Mouse (Mus musculus) Patski (cell line): ENCODE measurements around the gene Dtx4. TPM values are rescaled to one million over a fixed set of nuclear protein-coding genes. Genes with fewer than 3 reads are reported as not detected.
A peak's percentile ranks its signal among the peaks of the same experiment; 100 is the strongest.

Source experiments
- ATAC-seq: fragments of 100-300 bp; one replicate; pipeline ENCODE4 v1.8.0; 2021
- CTCF ChIA-PET: fragments of 350-600 bp; sonication (Branson Sonifier 250); formaldehyde crosslinking; loops from one replicate; lab custom pipeline; 2022; ENCODE audit warnings: inconsistent platforms; lab: Charles Lee
- POLR2A ChIA-PET: fragments of 350-600 bp; sonication (Branson Sonifier 250); formaldehyde crosslinking; loops from one replicate; lab custom pipeline; 2022; ENCODE audit warnings: antibody characterized with exemption, inconsistent platforms; lab: Charles Lee
- DNase-seq: peaks from one replicate; pipeline ENCODE4 v3.0.0-alpha.2; 2011; ENCODE audit warnings: low read depth, low spot score
- H3K27me3 ChIP-seq: fragments of 371-371 bp; one replicate; pipeline ENCODE4 v1.5.1; 2021
- CTCF ChIP-seq: fragments of 100-300 bp; IDR thresholded peaks from one replicate; pipeline ENCODE4 v1.5.1; 2021
- in situ Hi-C: fragments of 300-500 bp; cut with MboI; formaldehyde crosslinking; loops from 3 replicates; pipeline ENCODE4 v1.11.1; 2018; ENCODE audit warnings: low pct_unique_long_range_greater_than_20kb, mixed read lengths
- polyA plus RNA-seq: library from polyadenylated mRNA; unstranded; gene quantifications from one replicate; pipeline ENCODE4 v1.2.3, GENCODE M21; 2021

Gene Dtx4
- polyA plus RNA-seq, 1 experiment from 2014 or later, result 36.4 TPM

GRCm38 (mm10) chr19:12488205-12488966 lies 12.9 kb downstream of the Dtx4 start:
- ATAC-seq, result peak; percentile 2
- ChIA-PET POLR2A (interaction anchor here (1.5 to 4.4 kb wide), 2 partner anchors 13 to 15 kb away, joined by 5 to 15 read pairs; partner anchors contain the start of gene Dtx4), CTCF (interaction anchor here (1.5 to 5.6 kb wide), 4 partner anchors 10 to 30 kb away, joined by 4 to 49 read pairs (median 12); partner anchors contain the start of gene Dtx4)
- in situ Hi-C loops, result loop anchor here (5.0 to 25.0 kb wide), 4 partner anchors 274 to 701 kb away; partner anchors contain the start of gene Patl1
- TF ChIP-seq CTCF, result peak; percentile 74
- no peak for DNase-seq
- H3K27me3 ChIP-seq, result no peaks in the 10 kb centered on the region

- POLR2A ChIA-PET, result interaction anchor here (1.5 to 4.4 kb wide), 2 partner anchors 13 to 14 kb away, joined by 5 to 15 read pairs; partner anchors contain the start of gene Dtx4
- CTCF ChIA-PET, result interaction anchor here (1.5 to 5.6 kb wide), 4 partner anchors 10 to 29 kb away, joined by 4 to 49 read pairs (median 12); partner anchors contain the start of gene Dtx4
- TF ChIP-seq CTCF, result no peak
- DNase-seq, result no peak
- in situ Hi-C loops, result loop anchor here (5.0 to 25.0 kb wide), 4 partner anchors 275 to 700 kb away; partner anchors contain the start of gene Patl1
- ATAC-seq, result peak; percentile 63
- H3K27me3 ChIP-seq, result no peaks in the 10 kb centered on the region
Observed at GRCm38 (mm10) chr19:12487511-12488204, 13.6 kb downstream of the Dtx4 start.

GRCm38 (mm10) chr19:12486875-12487274 lies 14.4 kb downstream of the Dtx4 start:
- CTCF ChIA-PET, result interaction anchor here (1.0 to 5.6 kb wide), 6 partner anchors 9 to 28 kb away, joined by 3 to 49 read pairs (median 8); partner anchors contain the start of gene Dtx4
- POLR2A ChIA-PET, result interaction anchor here (1.5 to 4.4 kb wide), 2 partner anchors 14 kb away, joined by 5 to 15 read pairs; partner anchors contain the start of gene Dtx4
- H3K27me3 ChIP-seq, result no peaks in the 10 kb centered on the region
- DNase-seq (no peak), ATAC-seq (no peak)
- in situ Hi-C loops, result loop anchor here (5.0 to 25.0 kb wide), 4 partner anchors 275 to 700 kb away; partner anchors contain the start of gene Patl1
- no peak for TF ChIP-seq CTCF

GRCm38 (mm10) chr19:12485631-12486030 lies 15.6 kb downstream of the Dtx4 start:
- ChIA-PET CTCF (interaction anchor here (1.1 to 5.6 kb wide), 4 partner anchors 10 to 23 kb away, joined by 3 to 49 read pairs (median 4); partner anchors contain the start of gene Dtx4), POLR2A (interaction anchor here (0.8 to 1.6 kb wide), 2 partner anchors 12 to 15 kb away, joined by 5 to 6 read pairs; partner anchors contain the start of gene Dtx4)
- DNase-seq, result no peak
- H3K27me3 ChIP-seq, result no peaks in the 10 kb centered on the region
- ATAC-seq, result no peak
- no peak for TF ChIP-seq CTCF
- in situ Hi-C loops, result loop anchor here (5.0 to 25.0 kb wide), 4 partner anchors 277 to 698 kb away; partner anchors contain the start of gene Patl1

- ATAC-seq (peak; percentile 58), DNase-seq (no peak)
- ChIA-PET CTCF (interaction anchor here (1.1 to 5.6 kb wide), 3 partner anchors 13 to 23 kb away, joined by 3 to 49 read pairs (median 5); partner anchors contain the start of gene Dtx4), POLR2A (interaction anchor here (0.6 to 1.6 kb wide), 3 partner anchors 11 to 256 kb away, joined by 3 to 6 read pairs (median 5); partner anchors contain the start of gene Dtx4)
- no peaks in the 10 kb centered on the region for H3K27me3 ChIP-seq
- in situ Hi-C loops, result loop anchor here (5.0 to 25.0 kb wide), 4 partner anchors 277 to 698 kb away; partner anchors contain the start of gene Patl1
- TF ChIP-seq CTCF, result no peak
Observed at GRCm38 (mm10) chr19:12485223-12485622, 16.0 kb downstream of the Dtx4 start.

GRCm38 (mm10) chr19:12484210-12484609 lies 17.0 kb downstream of the Dtx4 start:
- CTCF ChIA-PET, result interaction anchor here (1.1 to 5.6 kb wide), 4 partner anchors 10 to 77 kb away, joined by 3 to 49 read pairs (median 6); partner anchors contain the start of gene Dtx4
- H3K27me3 ChIP-seq, result no peaks in the 10 kb centered on the region
- DNase-seq (no peak), ATAC-seq (no peak)
- TF ChIP-seq CTCF, result no peak
- POLR2A ChIA-PET, result interaction anchor here (0.8 to 1.6 kb wide), 2 partner anchors 14 to 17 kb away, joined by 3 to 6 read pairs; partner anchors contain the start of gene Dtx4
- in situ Hi-C loops, result loop anchor here (25.0 kb wide), 2 partner anchors 572 to 697 kb away; partner anchors contain the start of gene Patl1

- ChIA-PET POLR2A (interaction anchor here (0.8 kb wide), 1 partner anchor 15 kb away, joined by 3 read pairs; no protein-coding TSS in a partner anchor), CTCF (interaction anchor here (1.1 to 5.6 kb wide), 4 partner anchors 9 to 78 kb away, joined by 3 to 49 read pairs (median 6); partner anchors contain the start of gene Dtx4)
- DNase-seq (no peak), ATAC-seq (no peak)
- TF ChIP-seq CTCF, result no peak
- in situ Hi-C loops, result loop anchor here (25.0 kb wide), 2 partner anchors 571 to 696 kb away; partner anchors contain the start of gene Patl1
- H3K27me3 ChIP-seq, result no peaks in the 10 kb centered on the region
Observed at GRCm38 (mm10) chr19:12483782-12484181, 17.5 kb downstream of the Dtx4 start.

- ATAC-seq, result no peak
- TF ChIP-seq CTCF, result no peak
- no peaks in the 10 kb centered on the region for H3K27me3 ChIP-seq
- no peak for DNase-seq
- ChIA-PET POLR2A (interaction anchor here (0.9 kb wide), 1 partner anchor 24 kb away, joined by 3 read pairs; no protein-coding TSS in a partner anchor), CTCF (interaction anchor here (0.6 to 3.4 kb wide), 3 partner anchors 10 to 46 kb away, joined by 3 to 13 read pairs (median 3); no protein-coding TSS in a partner anchor)
- in situ Hi-C loops, result loop anchor here (5.0 to 25.0 kb wide), 3 partner anchors 314 to 691 kb away; partner anchors contain the start of gene Patl1
Observed at GRCm38 (mm10) chr19:12478369-12478768, 22.9 kb downstream of the Dtx4 start.

- ChIA-PET POLR2A (interaction anchor here (0.9 to 1.6 kb wide), 2 partner anchors 23 to 25 kb away, joined by 3 to 4 read pairs; no protein-coding TSS in a partner anchor), CTCF (interaction anchor here (0.6 to 3.4 kb wide), 3 partner anchors 11 to 25 kb away, joined by 3 to 13 read pairs (median 4); no protein-coding TSS in a partner anchor)
- no peaks in the 10 kb centered on the region for H3K27me3 ChIP-seq
- in situ Hi-C loops, result loop anchor here (5.0 to 25.0 kb wide), 3 partner anchors 316 to 689 kb away; partner anchors contain the start of gene Patl1
- no peak for TF ChIP-seq CTCF
- DNase-seq, result no peak
- no peak for ATAC-seq
Observed at GRCm38 (mm10) chr19:12476721-12477270, 24.5 kb downstream of the Dtx4 start.
